Mouse (Mus musculus) erythroblast, adult 5-6 weeks (primary cell): ENCODE data around the gene Rbm7. TPM values are rescaled to one million over a fixed set of nuclear protein-coding genes. Genes with fewer than 3 reads are reported as not detected.
"Not testable (repeated sequence)": the region's sequence is repeated elsewhere in the genome, so short reads cannot be mapped to it uniquely, and the experiment has no call there.

Source experiments
- ATAC-seq: replicated peaks from 2 replicates; pipeline ENCODE4 v1.8.0; 2016; ENCODE audit warnings: moderate number of reproducible peaks, mild to moderate bottlenecking, moderate TSS enrichment, inconsistent platforms; ENCODE audit not compliant: poor library complexity, low FRiP score, severe bottlenecking
- total RNA-seq, 2 experiments: library from RNA; stranded (forward) in 1 of 2; stranded (reverse) in 1 of 2; fragments of 150-400 nt in 1 of 2; fragments of 200-764, 138-1000 nt in 1 of 2; gene quantifications; 2 replicates each; pipeline versions ENCODE4 v1.2.3 to v1.2.4; 2015 to 2017; ENCODE audit warnings: low replicate concordance in 2 of 2

Rbm7 gene
- total RNA-seq, 2 experiments from 2014 or later, result 29.2 to 31.8 TPM

GRCm38 (mm10) chr9:48481214-48482134, 13.6 kb downstream of the Rbm7 start:
- no peak for ATAC-seq

GRCm38 (mm10) chr9:48480411-48481213, 14.5 kb downstream of the Rbm7 start, which contains the start of gene Rexo2:
Gene Rexo2 (minus strand): TSS chr9:48480623.
- peak; percentile 96 for ATAC-seq

- ATAC-seq, result peak; percentile 44
These were observed 15.2 kb downstream of the Rbm7 start for GRCm38 (mm10) chr9:48479838-48480410.

- ATAC-seq, result no peak
These were observed 16.3 kb downstream of the Rbm7 start for GRCm38 (mm10) chr9:48478808-48479207.

GRCm38 (mm10) chr9:48476236-48477165, 18.6 kb downstream of the Rbm7 start:
- ATAC-seq, result no peak

- ATAC-seq, result no peak
These were observed 20.7 kb downstream of the Rbm7 start for GRCm38 (mm10) chr9:48474367-48474766.

- ATAC-seq, result no peak
These were observed 22.0 kb downstream of the Rbm7 start for GRCm38 (mm10) chr9:48473131-48473530.

- ATAC-seq, result no peak
These were observed 22.6 kb downstream of the Rbm7 start for GRCm38 (mm10) chr9:48472441-48473025.

- not testable (repeated sequence) for ATAC-seq
These were observed 27.6 kb downstream of the Rbm7 start for GRCm38 (mm10) chr9:48467471-48467870.

GRCm38 (mm10) chr9:48466804-48467203, 28.3 kb downstream of the Rbm7 start:
- ATAC-seq, result peak; percentile 78

GRCm38 (mm10) chr9:48465671-48466070, 29.4 kb downstream of the Rbm7 start:
- ATAC-seq, result 0 out of 2 replicates have a peak, but pooled peaks have one; percentile 59

- no peak for ATAC-seq
These were observed 33.6 kb downstream of the Rbm7 start for GRCm38 (mm10) chr9:48461545-48461944.

GRCm38 (mm10) chr9:48460720-48461119, 34.4 kb downstream of the Rbm7 start:
- no peak for ATAC-seq

- ATAC-seq, result no peak
These were observed 35.7 kb downstream of the Rbm7 start for GRCm38 (mm10) chr9:48459391-48459790.

GRCm38 (mm10) chr9:48458879-48459278, 36.2 kb downstream of the Rbm7 start:
- ATAC-seq, result peak; percentile 66

GRCm38 (mm10) chr9:48455961-48456360, 39.1 kb downstream of the Rbm7 start:
- no peak for ATAC-seq

GRCm38 (mm10) chr9:48450066-48450465, 45.0 kb downstream of the Rbm7 start:
- no peak for ATAC-seq

- peak; percentile 84 for ATAC-seq
These were observed 47.3 kb downstream of the Rbm7 start for GRCm38 (mm10) chr9:48447783-48448209.

GRCm38 (mm10) chr9:48444821-48445220, 50.3 kb downstream of the Rbm7 start:
- no peak for ATAC-seq
